Mouse (Mus musculus): ENCODE data around the gene Ccdc172. TPM values are rescaled to one million over a fixed set of nuclear protein-coding genes. Genes with fewer than 3 reads are reported as not detected.

The Ccdc172 gene
- polyA plus RNA-seq, 1 experiment: not detected

DNA sequence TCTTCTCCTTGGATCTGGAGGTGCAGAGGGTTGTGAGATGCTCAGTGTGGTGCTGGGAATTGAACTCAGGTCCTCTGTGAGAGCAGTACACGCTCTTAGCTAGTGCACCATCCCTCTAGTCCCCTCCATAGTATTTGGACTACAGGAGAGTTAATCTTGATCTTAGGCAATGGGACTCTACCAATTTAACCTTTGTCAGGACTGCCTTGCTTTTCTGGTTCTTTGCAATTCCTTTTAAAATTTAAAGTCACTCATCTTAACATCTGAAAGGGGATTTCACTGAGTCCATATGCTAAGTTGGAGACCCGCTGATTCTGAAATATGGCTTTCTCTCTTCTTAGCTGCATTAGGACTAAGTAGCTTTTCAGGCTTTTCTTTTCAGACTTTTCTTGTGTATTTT lies 59.8 kb downstream of the Ccdc172 start:
- DNase-seq (ENCODE audit: low spot score): no peak

DNA sequence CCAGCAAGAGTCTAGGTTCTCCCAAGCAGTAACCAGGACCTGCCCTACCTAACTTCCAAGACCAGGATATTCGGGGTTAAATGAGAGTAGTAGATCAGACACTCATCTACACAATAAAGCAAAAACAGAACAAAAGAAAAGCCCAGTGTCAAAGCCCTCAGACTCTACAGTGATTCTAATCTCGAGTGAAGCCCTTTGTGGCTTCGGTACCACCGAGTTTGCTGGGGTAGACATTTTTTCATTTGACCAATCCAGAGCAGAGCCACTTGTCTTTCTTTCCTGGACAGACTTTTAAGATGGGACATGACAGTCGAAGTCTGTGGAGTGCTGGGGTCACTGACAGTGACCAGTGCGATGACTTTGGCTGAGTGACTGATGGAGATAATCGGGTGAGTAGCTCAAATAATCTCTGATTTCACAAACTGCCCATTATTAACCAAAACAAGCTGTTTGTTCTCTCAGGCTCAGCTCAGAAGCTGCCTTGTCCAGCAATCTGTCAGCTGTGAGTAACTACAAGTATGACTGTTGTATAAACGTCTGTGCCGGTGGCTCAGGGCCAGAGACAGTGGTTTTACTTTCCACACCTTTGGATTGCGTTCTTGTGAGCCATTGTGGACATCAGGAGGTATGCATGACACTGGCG lies 60.8 kb downstream of the Ccdc172 start:
- no peak for DNase-seq (ENCODE audit: low spot score)

DNA sequence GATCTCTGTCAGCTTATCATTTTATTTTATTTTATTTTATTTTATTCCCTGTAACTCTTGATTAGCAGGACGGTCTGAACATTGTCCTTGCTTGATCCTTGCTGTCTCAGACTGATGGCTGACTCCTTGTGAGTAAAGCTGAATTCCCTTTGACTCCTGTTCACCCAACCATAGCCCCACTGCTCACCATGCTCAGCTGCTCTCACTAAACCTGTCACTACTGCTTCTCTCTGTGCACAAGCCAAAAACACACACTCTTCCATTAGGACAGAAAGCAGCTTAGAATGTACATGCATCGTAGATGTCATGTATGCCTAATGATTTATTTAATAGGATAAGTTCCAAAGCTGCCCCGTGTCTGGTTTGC lies 61.3 kb downstream of the Ccdc172 start:
- DNase-seq (ENCODE audit: low spot score): no peak

DNA sequence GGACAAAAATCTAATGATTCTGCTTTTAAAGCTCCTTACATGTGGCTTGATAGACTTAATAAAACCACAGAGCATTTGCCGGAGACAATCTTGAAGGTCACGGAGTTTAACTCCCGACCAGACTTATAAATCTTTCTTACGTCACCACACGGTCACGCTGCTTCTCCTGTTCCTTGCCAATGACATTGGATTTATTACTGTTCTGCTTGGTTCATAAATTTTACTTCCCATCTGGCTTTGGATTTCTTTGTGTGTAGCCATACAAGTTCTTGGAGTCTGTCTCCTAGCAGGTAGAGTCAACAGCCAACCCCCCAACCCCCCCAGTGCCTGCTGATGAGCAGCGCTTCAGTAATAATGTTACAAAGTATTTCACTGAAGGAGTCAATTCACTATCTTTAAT lies 70.2 kb downstream of the Ccdc172 start:
- DNase-seq (ENCODE audit: low spot score): no peak

DNA sequence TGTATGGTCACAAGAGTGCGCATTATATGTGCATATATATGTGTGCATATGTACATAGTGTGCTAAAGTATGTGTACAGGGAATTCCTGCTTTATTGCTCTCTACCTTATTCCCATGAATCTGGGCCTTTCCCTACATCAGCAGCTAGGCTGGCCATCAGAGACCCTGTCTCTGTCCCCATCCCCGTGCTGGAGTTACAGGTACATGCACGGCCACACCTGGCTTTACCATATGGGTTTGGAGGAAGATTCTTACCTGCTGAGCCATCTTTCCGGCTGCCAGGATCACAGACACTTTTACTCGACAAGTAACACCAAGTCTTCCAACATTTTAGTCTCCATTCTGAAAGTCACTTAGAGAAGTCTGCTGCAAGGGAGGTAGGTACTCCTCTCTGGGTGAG lies 71.2 kb downstream of the Ccdc172 start:
- DNase-seq (ENCODE audit: low spot score): no peak

DNA sequence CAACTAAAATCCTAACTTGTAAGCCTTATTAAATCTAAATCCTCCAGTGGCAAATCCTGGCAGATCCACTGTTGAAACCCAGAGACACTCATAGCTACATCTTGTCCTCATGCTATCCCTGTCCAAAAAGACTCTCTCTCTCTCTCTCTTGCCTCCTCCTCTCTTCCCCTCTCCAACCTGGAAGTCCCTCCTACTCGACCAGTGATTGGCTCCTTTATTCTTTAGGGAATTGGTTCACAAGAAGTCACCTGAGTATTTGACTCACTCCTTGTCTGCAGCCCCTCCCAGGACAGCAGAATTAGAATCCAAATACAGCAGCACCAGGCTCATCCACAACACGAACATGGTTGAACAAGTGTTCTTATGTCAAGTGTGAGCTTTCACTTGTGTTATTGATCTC lies 74.3 kb downstream of the Ccdc172 start:
- no peak for DNase-seq (ENCODE audit: low spot score)

DNA sequence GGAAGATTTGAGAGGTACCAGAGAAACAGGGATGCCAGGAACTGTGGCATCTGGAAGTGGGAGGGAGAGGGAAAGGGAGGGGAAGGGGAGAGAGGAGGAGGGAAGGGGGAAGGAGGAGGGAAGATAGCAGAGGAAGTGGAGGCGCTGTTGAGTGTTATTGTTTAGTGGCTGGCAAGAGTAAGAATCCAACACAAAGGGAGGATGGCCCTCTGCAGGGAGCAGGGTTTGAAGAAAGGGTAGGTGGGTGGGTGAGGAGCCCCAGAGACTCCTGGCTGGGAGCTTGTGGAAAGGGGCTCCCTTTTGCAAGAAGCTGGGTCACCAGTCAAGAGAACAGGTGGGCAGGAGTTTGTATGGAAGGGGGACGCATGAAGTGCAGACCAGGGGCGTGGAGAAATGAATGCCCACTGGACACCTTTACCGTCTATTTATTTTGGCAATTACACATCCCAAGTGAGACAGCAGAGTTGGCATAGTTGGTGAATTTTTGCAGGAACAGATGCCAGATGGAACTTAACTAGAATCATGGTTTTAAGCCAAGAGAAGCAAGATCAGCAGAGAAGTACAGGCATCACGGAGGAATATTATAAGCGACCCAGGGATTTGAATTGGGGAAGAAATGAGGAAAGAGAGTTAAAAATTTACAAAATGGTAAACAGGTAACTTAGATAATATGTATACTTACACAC lies 78.6 kb downstream of the Ccdc172 start:
- DNase-seq (ENCODE audit: low spot score): no peak

DNA sequence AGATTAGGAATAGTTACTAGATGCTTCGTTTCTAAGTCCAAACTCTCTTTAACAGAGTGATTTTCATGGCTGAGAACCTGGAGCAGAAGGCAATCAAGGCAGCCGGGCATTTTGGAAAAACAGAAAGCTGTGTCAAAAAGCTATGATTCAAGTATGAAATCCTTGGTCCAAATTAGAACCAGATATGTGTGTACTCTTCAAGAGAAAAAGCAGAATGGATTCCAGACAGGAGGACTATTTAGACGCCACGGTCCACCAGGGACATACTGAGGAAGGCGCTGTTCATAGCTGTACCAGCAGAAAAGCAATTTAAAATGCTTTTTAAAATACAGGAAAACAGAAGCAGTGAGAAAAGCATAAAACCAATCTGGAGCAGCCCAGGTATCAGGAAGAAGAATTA lies 88.6 kb downstream of the Ccdc172 start:
- DNase-seq (ENCODE audit: low spot score): no peak

Other genes starting within 250 kb of the Ccdc172 start
- gene Gfra1, start 56.1 kb upstream of the Ccdc172 start, polyA plus RNA-seq (2012; rRNA removed): 4.7 and 6.4 TPM in 2 replicates
- 0.10 and 0.66 TPM in 2 replicates for gene Pnlip, start 140.5 kb downstream of the Ccdc172 start, polyA plus RNA-seq (2012; rRNA removed)
- gene Pnliprp1, start 216.9 kb downstream of the Ccdc172 start, polyA plus RNA-seq (2012; rRNA removed): 0.18 TPM in 1 of 2 replicates, not detected in the other
- 0.04 TPM in 1 of 2 replicates, not detected in the other for gene Pnliprp2, start 247.7 kb downstream of the Ccdc172 start, polyA plus RNA-seq (2012; rRNA removed)

Measured in urinary bladder, adult 2 months (tissue).